Mouse (Mus musculus): Measurements from ENCODE around the gene Gm20532.

Gm20532 gene

DNA sequence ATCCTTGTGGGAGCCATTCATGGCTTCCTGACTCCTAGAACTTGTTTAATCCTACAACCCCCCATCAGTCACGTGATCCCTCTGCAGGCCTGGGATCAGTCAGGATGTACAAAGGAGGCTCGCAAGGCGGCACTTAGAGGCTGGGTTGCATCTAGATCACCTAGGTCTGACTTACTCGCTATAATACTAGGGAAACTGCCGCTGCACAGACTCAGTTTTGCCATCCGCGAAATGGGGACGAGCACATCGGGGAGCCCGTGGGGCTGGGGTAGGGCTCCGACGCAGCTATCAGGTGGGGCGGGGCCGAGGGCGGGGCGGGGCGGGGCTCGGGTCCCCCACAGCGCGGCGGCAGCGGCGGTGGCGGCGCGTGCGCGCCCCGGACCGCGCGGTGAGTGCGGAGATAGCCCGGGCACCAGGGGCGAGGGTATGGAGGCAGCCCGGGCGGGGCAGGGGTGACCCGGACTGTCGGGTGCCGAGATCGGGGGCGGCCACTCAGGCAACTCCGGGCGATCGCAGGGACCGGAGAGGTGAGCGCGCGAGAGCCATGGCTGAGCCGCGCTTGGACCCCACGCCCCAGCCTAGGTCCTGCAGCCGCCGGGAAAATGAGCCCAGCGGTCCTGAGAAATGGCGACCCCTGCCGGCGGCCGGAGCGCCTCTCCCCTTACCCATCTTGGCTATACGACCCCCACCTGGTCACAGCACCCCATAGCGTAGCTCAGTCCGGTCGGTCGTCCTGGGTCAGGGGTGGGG, at the start of gene Gm20532:
TSS of gene Gm20532 (plus strand) at position 346 of the 750 bp plus-strand sequence.
- no peak for DNase-seq

DNA sequence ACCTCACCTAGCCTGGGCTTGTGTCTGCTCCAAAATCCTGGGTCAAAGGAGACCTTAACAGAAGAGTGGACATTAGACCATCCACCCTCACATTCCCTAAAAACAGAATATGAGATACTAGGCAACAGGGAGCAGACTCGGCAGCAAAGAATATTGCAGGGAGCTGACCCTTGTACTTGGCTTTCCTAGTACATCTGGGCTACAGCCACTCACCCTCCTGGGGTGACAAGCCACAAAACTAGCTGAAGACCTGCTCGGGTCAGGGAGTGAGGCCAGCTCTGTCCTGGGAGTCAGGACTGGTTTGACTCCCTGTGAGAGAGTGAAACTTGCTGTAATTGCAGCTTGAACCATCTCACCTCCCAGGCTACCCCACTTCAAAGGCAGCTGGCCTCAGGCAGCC, 46.9 kb upstream of the Gm20532 start:
- DNase-seq, result no peak

DNA sequence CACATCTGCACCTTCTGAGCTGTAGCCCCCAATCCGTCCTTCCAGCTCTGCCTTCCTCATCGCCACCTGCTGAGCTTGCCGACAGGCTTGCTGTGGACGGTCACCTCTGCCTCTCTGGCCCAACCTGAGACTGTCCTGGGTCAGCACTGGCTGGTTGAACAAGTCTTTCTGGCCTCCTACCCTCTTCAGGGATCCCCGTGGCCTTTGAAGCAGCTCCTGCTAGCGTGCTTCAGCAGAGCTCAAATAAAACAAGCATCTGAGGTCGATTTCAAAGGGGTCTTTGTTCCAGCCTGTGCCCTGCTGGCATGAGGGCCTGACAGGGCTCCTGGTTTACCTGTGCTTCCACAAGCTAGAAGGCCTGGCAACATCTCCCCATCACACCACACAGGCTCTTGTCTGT, 45.7 kb upstream of the Gm20532 start:
- DNase-seq, result no peak

DNA sequence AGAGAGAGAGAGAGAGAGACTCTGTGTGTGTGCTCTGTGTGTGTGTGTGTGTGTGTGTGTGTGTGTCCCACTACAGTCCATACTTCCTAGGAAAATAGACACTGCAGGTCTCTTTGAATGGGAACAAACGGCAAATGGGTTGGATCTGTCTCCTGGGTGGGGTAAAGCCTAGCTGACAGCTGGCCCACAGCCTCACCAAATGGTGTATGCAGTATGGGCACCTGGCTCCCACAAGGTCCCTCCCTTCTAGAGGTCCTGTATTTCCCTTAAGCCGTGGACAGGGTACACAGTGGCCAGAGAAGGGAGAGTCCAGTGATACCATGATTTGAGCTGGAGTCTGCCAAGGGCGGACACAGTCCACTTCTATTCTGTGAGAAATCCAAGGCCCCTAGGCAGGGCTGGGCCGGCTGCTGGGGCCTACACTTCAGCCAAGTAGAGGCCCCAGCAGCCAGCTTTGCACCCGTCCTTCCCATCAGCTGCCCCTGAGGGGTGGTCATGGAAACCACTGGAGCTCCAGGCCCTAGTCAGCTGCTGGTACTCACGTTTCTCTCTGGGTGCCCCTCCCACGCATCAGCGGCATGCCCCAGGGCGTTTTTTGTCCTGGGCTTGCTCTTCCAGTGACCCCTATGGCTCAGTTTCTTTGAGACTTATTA, 45.1 kb upstream of the Gm20532 start:
- no peak for DNase-seq

DNA sequence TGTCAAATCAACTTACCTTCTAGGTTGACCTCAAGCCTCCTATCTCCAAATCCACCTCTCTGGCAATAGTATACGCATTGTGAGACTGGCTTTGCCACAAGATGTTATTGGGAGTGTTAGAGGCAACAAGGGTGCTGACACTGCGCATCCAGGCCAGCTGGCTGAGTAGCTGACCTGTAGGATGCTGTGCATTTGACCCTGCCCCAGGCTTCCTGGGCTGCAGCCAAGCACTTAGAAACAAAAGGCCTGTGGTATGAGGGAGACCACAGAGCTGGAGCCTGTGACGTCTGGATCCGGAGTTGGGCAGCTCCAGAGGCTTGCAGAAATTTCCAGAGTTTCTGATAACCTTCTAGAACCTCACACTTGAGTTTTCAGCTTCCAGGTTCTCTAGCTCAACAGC, 43.3 kb upstream of the Gm20532 start:
- DNase-seq, result peak; percentile 40

DNA sequence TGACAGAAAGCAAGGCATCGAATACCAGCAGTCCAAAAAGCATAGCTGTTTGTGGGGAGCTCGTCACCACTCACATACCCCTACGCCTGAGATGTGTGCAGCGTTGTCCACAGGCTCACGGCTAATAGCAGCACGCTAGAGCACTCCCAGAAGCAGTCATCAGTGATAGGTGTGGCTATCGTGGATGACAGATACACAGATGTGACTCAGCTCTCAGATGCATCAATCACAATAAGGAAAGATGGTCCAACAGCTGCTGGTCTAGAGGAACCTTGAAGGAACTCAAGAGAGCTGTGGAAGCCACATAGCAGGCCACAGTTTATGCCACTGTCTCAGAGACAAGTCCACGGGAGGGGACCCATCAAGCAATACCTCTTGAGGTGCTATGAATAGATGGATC, 42.7 kb upstream of the Gm20532 start:
- no peak for DNase-seq

DNA sequence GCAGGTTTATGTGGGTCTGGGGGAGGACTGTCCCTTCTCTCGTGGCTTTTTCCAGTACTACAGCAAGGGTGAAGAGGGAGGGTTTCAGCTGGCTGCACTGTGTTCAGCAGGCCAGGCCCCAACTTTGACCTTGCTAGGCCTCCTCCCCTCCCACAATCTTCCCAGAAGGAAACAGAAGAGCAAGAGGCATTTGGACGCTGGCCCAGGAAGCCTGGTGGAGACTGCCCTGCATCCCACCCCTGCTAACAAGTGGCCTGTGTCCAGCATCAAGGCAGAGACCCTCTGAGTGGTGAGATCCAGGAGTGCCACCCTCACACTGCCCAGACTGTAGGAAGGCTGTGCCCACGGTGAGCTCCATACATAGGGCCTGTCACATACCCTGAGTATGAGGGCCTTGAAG, 42.2 kb upstream of the Gm20532 start:
- DNase-seq, result peak; percentile 61

DNA sequence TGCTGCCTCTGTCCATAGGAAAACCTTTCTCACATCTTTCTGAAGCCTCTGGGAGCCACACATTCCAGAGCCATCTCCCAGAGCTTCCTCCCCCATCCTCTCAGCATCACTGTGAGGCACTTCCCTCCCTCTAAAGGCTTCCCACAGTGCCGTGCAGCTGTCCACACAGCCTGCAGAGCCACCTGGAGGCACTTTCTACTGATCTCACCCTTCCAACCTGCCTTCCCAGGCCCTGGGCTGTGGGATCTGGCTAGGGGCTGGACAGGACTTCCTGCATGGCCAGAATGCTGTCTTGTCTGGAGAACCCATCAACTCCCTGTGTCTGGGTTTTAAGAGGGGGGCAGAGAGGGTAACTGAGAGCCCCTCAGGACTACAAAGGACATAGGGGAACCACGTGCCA, 39.0 kb upstream of the Gm20532 start:
- DNase-seq, result no peak

DNA sequence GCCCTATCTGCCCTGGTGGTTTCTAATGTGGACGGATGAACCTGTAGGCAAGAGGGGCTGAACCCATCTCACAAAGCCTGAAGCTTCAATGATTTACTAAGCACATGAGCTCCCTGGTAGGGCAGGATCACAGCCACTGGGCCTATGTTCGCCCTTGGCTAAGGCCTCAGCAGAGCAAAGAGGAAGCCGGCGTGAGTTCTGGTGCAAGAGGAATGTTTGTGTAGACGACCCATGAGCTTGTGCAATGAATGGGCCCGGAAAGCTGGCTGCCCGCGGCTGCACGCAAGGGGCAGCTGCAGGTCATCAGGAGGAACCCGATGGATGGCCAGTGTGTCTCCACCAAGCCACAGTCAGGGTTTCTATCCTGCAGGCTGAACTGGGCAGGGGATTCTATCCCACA, 36.6 kb upstream of the Gm20532 start:
- DNase-seq, result peak; percentile 33

DNA sequence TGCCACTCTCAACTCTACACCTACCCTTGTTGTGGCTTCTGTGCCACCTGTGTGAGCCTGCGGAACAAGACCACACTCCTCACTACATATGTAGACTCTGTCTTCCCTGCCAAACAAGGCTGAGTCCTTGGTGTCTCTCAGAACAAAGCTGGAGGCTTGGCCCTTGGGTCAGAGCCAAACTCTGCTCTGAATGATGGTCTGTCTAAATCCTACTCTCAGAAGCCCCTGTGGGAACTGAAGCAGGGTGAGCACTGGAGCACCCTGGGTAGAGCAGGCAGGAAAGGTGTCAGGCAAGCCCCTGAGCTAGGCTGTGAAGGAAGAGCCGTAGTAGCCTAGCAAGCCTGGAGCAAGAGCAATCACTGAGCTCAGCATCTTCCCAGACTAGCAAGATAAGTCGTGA, 36.2 kb upstream of the Gm20532 start:
- DNase-seq, result no peak

DNA sequence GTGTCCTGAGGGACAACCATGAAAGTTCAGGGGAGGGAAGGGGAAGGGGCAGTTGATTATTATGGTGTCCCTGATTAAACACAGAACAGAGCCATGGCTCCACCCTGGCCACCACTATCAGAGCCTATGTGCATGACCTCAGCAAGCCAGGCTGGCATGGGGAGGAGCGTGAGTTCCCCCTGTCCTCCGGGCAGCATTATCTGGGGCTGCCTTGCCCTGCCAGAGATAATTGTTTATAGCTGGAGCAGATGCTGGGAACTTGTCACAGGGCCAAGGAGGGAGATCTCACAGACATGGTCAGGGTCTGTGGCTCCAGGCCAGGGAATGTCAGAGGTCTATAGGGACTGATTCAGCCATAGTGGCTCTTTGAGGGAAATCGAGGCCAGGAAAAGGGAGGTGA, 35.7 kb upstream of the Gm20532 start:
- no peak for DNase-seq

DNA sequence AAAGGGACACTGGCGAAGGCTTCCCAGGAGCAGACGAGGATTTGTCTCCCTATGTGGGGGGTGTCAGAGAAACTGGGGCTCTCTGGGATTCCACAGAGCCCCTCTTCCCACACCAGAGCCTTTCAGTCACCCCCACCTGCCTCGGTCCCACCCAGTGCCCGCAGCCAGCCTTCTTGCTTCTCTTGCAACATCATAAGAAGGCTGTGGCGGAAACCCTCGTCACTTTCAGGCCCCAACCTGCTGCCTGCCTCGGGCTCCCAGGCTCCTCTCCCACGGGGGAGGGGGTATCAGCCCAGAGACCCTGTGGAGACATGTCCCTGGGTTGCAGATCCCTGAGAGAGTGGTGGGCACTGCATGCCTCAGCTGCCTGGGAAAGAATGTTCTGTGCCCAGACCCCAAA, 35.0 kb upstream of the Gm20532 start:
- DNase-seq, result no peak

DNA sequence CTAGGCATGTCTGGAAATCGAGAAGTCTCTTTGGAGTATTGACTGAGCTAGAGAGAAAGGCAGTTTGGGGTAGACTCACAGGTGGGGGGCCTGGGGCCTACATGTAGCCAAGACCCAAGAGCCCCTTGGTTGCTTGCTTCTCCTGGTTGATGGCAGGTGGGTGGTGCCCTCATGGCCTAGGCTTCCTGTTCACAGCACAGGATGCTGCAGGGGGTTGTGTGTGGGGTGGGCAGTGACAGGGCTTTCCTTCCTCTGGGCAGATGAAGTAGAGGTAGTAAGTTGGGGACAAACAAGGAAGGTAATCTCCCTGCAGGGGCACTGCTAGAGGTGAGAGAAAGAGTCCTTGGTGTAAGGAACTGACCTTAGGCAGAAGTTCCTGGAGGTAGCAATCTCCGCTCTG, 34.4 kb upstream of the Gm20532 start:
- no peak for DNase-seq

DNA sequence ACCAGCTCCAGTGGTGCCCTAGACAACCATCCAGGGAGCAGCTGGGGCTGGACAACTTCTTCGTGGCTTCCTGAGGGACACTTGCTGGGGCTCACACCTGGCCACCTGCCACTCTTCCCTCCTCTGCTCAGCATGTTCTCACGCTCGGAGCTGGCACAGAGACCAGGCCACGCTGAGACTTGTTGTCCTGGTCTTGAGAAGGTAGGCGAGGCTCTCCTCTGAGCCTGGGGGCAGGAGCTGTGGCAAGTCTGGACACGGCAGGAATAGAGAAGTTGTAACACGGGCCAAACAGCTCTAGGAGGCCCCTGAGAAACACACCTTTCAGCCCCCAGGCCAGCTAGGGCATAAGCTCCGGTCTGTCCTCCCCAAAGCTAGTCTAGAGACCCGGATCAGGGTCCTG, 32.5 kb upstream of the Gm20532 start:
- DNase-seq, result no peak

DNA sequence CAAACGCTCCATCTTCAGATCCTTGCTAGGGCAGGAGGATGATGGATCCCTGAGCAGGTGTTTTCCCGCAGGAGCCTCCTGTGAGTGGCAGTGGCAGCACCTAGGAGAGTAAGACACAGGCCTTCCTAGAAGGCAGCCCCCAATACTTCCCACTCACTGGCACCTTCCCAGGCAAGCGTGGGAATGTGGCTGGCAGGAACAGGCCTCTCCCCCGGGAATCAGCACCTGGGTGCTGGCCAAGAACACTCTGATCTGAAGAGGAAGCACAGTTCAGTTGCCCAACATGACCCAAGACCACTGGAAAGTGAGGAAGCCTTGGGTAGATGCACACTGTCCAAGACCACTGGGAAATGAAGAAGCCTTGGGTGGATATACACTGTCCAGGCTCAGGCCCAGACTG, 31.4 kb upstream of the Gm20532 start:
- no peak for DNase-seq

DNA sequence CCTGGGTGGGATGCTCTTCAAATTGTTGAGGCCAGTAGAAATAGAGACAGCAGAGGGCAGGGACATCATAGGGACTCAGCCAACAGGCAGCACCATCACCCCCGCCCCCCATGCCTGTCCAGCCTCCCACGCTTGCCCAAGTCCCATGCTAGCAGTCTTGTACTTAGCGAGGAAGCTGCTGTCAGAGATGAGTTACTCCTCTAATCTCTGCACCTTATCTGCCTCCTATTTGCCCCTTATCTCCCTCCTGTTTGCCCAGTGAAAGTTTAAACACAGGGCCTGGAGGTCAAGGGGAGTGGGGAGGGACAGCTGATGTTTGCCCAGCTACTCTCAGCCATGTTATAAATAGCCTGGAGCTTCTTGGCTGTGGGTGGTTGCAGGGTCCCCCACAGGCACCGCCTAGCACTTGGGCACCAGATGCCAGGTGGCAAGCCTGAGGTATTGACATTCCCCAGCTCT, 29.9 kb upstream of the Gm20532 start:
- DNase-seq, result no peak

DNA sequence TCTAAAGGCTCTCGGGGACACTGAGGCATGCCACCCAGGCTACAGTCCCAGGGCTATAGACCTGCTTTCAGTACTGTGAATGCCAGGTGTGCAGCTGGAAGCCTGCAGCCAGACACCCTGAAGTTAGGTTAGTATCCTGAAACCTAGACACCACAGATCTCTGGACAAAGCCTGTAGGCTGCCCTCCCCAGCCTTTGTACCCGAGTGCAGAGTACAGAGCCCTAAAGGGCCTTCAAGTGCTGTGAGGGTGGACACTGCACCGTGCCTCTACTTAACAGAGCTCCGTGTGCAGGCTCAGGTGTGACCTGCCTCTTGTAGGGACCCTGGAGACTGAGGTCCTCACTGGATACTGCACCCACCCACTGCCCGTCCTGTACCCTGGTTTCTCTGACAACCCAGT, 25.9 kb upstream of the Gm20532 start:
- DNase-seq, result peak; percentile 52

DNA sequence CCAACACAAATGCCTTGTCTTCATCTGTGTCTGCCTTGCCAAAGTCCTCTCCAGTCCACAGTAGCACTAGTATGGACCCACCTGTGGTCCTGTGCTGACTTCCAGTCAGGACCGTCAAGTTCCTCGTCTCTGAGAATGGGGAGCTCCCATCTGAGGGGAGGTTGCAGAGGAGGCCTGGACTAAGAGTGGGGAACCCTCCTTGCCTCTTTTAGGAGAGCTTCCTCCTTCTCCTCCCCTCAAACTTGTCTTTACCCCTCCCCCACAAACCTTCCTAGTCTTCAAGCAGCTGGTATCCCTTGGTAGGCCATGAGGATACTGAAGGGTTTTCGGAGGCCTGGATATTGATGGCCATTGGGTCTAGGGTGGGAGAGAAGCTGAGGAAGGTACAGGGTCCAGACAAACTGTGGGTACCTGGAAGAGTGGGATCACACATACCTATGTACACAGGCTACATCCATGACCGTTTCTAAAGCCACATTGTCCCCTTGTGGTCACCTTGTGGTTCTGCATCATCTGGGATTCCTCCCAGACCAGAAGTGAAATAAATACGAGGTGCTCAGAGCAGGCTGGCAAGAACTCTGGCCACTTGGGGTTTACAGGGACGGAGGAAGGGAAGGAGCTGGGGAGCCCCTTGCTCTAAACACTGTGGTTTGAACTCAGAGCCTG, 25.0 kb upstream of the Gm20532 start:
- peak; percentile 60 for DNase-seq

DNA sequence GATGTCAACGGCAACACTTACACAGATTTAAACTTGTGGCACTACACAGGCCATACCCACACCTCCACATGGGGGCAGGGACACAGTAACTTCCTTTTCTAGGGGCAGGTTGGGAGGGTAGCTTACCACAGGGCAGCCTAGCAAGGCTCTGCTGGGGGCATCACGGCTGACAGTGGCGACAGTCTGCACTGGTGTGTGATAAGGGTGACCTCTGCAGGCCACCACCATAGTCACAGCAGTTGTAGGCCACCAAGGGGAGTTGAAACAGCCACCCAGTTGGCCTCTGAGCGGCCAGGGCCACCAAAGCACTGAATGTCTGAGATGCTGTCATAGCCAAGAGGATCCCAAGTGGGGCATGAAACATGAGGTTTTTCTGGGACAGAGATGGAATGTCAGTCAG, 20.2 kb upstream of the Gm20532 start:
- no peak for DNase-seq

DNA sequence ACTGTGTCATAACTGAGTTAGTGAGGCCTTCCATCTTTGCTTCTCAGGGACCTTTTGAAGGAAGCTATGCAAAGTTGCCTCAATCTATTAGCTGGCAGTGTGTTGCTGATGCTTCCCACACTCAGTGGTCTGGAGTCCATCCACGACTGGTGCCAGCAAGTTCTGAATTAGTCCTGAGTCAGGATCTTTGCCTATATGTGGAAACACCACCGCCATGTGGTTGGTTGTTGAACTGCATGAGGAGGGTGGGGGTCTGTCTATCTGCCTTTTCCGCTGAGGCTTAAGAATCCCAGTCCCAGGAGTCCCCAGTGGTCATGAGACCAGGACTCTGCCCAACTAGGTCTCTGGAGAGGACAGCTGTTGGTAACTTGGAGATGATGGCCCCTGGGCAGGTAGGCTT, 16.4 kb upstream of the Gm20532 start:
- DNase-seq, result no peak

DNA sequence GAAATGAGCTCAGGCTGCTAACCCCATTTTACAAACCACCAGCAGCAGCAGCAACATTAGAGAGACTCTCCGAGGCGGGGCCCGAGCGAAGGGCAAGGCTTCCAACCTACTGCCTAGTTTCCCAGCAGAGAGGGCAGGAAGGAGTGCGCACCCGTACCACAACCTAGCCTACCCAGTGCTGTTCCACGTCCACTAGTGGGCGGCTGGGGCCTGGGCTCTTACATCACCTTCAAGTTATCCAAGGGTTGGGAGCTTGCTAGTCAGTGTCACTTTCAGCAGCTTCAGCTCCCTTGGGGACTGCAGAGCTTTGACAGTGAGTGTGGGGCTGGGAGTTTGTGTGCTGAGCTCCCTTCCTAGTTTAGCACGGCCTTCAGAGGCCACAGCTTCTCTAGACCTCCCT, 15.0 kb upstream of the Gm20532 start:
- DNase-seq, result no peak

DNA sequence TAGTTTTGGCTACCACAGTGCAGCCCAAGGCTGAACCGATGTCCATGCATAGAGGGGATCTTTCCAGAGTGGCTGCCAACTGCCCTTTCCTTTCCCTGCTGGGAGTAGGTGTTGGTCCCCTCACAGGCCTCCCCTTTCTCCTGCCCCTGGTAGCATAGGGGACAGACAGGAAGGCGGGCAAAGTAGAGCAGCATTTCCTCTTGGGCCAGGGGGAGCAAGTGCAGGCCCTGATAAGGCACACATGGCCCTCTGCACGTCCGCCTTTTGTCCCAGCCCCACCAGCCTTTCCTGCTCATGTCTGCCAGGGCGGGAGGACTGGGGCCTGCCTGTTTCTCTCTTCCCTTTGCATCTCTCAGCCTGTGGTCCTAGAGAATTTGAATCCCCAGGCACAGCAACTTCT, 14.6 kb upstream of the Gm20532 start:
- peak; percentile 78 for DNase-seq

DNA sequence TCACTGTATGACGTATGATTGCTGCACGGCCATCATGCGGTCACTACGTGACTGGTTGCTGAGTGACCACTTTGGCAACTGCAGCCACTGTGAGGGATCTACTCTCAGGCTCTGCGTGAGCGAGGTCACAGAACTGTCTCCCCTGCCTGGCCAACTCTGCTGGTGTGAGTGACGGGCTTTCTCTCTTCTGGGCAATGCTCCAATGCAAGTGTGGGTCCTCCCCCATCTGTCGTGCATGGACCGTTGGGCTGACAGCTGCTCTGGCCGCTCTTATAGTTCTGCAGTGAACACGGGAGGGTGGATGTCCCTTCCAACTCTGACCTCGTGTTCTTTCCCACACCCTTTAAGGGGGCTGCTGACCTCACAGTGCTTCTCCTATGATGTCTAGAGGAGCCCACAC, 13.0 kb upstream of the Gm20532 start:
- peak; percentile 59 for DNase-seq

DNA sequence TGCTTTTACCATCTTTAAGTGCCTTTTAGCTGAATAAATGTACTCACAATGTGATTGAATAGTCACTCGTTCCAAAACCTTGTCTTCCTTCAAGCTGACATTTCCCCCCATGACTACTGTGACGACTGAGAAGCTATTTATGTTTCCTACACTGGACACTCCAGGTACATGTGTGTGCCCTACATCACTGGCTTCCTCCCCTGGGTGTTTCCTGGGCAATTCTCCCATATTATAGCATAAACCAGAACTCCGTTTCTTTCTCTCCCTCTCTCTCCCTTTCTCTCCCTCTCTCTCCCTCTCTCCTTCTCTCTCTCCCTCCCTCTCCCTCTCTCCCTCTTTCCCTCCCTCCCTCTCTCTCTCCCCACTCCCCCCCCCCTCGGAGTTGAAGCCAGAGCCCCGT, 12.6 kb upstream of the Gm20532 start:
- no peak for DNase-seq
